Mouse (Mus musculus): ENCODE results near the gene Zfp592. TPM values are rescaled to one million over a fixed set of nuclear protein-coding genes. Genes with fewer than 3 reads are reported as not detected.
"Not testable (repeated sequence)": the region's sequence is repeated elsewhere in the genome, so short reads cannot be mapped to it uniquely, and the experiment has no call there.

Gene Zfp592
- 19.9 and 20.4 TPM in 2 replicates for polyA plus RNA-seq (2012; rRNA removed)

- peak; percentile 81 for DNase-seq (ENCODE audit: low read depth)
- TF ChIP-seq CTCF (IDR thresholded peaks at IDR 0.05; ENCODE audit: borderline replicate concordance, extremely low read depth, insufficient read depth, insufficient read length) (no peak; the same call in 1 of the 2 replicates), POLR2A (IDR thresholded peaks at IDR 0.05; ENCODE audit: borderline replicate concordance, extremely low read depth, insufficient read depth, insufficient read length, poor library complexity, severe bottlenecking) (peak; percentile 61)
These were observed at the start of gene Zfp592 for GRCm38 (mm10) chr7:80992980-80993833. TSS of gene Zfp592 (plus strand) at chr7:80993681.

GRCm38 (mm10) chr7:80947445-80948350 lies 45.8 kb upstream of the Zfp592 start, which contains the start of gene Sec11a:
TSS of gene Sec11a (minus strand) at chr7:80947780.
- peak; percentile 78; the same call in 1 of the 2 replicates for TF ChIP-seq POLR2A (IDR thresholded peaks at IDR 0.05; ENCODE audit: borderline replicate concordance, extremely low read depth, insufficient read depth, insufficient read length, poor library complexity, severe bottlenecking)
- TF ChIP-seq CTCF (IDR thresholded peaks at IDR 0.05; ENCODE audit: borderline replicate concordance, extremely low read depth, insufficient read depth, insufficient read length): no peak
- DNase-seq (ENCODE audit: low read depth): peak; percentile 98

- TF ChIP-seq CTCF (IDR thresholded peaks at IDR 0.05; ENCODE audit: borderline replicate concordance, extremely low read depth, insufficient read depth, insufficient read length) (no peak), POLR2A (IDR thresholded peaks at IDR 0.05; ENCODE audit: borderline replicate concordance, extremely low read depth, insufficient read depth, insufficient read length, poor library complexity, severe bottlenecking) (no peak)
- no peak for DNase-seq (ENCODE audit: low read depth)
These were observed 42.0 kb upstream of the Zfp592 start for GRCm38 (mm10) chr7:80951461-80951860.

DNA sequence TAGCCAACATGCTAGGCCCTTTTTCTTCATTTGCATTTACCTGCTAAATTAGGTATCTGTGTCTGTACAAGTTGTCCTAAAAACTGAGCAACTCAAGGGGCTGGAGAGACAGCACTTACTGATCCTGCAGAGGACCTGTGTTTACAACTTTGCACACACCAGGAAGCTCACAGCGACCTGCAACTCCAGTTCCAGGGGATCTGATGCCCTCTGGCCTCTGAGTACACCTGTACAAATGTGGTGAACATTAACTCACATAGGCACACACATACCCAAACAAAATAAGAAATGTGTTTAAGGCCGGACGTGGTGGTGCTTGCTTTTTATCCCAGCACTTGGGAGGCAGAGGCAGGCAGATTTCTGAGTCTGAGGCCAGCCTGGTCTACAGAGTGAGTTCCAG lies 41.3 kb upstream of the Zfp592 start:
- TF ChIP-seq CTCF (IDR thresholded peaks at IDR 0.05; ENCODE audit: borderline replicate concordance, extremely low read depth, insufficient read depth, insufficient read length) (no peak), POLR2A (IDR thresholded peaks at IDR 0.05; ENCODE audit: borderline replicate concordance, extremely low read depth, insufficient read depth, insufficient read length, poor library complexity, severe bottlenecking) (no peak)
- DNase-seq (ENCODE audit: low read depth): no peak

DNA sequence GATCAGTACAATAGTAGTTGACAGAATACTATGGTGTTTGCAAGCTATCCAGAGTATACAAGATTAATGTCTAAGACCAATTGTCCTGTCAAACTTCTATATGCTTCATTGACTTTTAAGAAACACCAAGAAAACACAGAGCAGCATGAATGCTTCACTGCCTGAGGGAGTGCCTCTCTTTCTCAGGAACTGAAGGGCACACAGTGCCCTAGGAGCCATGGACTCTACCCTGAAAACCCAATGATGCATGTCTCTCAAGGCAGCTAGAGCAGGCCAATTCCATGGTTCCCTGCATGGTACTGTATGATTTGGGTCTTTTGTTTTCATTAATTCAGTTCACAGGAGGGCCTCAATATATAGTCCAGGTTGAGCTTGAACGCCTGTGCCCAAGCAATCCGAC lies 39.2 kb upstream of the Zfp592 start:
- TF ChIP-seq CTCF (IDR thresholded peaks at IDR 0.05; ENCODE audit: borderline replicate concordance, extremely low read depth, insufficient read depth, insufficient read length): no peak
- no peak for TF ChIP-seq POLR2A (IDR thresholded peaks at IDR 0.05; ENCODE audit: borderline replicate concordance, extremely low read depth, insufficient read depth, insufficient read length, poor library complexity, severe bottlenecking)
- no peak for DNase-seq (ENCODE audit: low read depth)

DNA sequence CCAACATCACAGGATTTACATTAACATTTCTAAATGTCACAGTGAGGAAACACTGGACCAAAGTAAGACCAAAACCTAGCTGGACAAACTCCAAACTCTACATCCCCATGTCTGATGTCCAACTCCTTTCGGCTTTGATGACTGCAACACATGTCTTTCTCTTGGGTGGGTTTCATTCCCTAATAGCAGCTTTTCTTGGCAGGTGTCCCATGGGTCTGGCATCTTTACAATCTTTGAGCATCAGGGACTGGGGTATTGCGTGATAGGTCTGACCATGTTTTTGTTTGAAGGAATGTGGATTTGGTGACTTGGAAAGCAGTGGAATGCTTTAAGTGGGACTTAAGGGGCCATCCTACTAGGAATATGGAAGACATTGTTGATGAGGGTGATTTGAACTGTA lies 36.6 kb upstream of the Zfp592 start:
- TF ChIP-seq POLR2A (IDR thresholded peaks at IDR 0.05; ENCODE audit: borderline replicate concordance, extremely low read depth, insufficient read depth, insufficient read length, poor library complexity, severe bottlenecking): no peak
- TF ChIP-seq CTCF (IDR thresholded peaks at IDR 0.05; ENCODE audit: borderline replicate concordance, extremely low read depth, insufficient read depth, insufficient read length): no peak

DNA sequence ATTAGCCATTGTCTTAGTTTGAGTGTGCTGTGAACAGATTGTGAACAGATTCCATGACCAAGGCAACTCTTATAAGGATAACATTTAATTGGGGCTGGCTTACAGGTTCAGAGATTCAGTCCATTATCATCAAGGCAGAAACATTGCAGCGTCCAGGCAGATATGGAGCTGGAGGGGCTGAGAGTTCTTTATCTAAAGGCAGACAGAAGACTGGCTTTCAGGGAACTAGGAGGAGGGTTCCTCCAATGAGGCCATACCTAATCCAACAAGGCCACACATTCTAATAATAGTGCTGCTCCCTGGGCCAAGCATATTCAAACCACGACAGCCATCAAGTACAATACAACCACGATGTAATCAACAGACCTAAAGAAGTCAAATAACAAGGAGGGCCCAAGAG lies 34.5 kb upstream of the Zfp592 start:
- DNase-seq (ENCODE audit: low read depth): no peak
- TF ChIP-seq CTCF (IDR thresholded peaks at IDR 0.05; ENCODE audit: borderline replicate concordance, extremely low read depth, insufficient read depth, insufficient read length) (no peak), POLR2A (IDR thresholded peaks at IDR 0.05; ENCODE audit: borderline replicate concordance, extremely low read depth, insufficient read depth, insufficient read length, poor library complexity, severe bottlenecking) (no peak)

More for the DNA sequence above, 36.6 kb upstream of the Zfp592 start:
- no peak for DNase-seq (ENCODE audit: low read depth)

DNA sequence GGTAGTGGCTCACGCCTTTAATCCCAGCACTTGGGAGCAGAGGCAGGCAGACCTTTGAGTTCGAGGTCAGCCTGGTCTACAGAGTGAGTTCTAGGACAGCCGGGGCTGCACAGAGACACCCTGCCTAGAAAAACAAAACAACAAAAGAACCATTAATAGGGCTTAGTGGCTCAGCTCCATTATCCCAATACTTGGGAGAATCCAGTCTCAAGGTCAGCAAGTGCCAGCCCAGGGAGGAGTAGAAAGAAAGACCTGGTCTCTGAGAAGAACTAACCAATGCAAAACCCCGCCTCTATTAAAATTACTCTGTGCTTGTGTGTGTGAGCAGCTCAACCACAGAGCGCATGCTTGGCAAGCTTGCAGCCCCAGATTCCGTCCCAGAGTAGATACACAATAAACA lies 30.7 kb upstream of the Zfp592 start:
- TF ChIP-seq POLR2A (IDR thresholded peaks at IDR 0.05; ENCODE audit: borderline replicate concordance, extremely low read depth, insufficient read depth, insufficient read length, poor library complexity, severe bottlenecking) (no peak), CTCF (IDR thresholded peaks at IDR 0.05; ENCODE audit: borderline replicate concordance, extremely low read depth, insufficient read depth, insufficient read length) (no peak)

GRCm38 (mm10) chr7:80970913-80971312 lies 22.6 kb upstream of the Zfp592 start:
- DNase-seq (ENCODE audit: low read depth): no peak
- TF ChIP-seq POLR2A (IDR thresholded peaks at IDR 0.05; ENCODE audit: borderline replicate concordance, extremely low read depth, insufficient read depth, insufficient read length, poor library complexity, severe bottlenecking) (no peak), CTCF (IDR thresholded peaks at IDR 0.05; ENCODE audit: borderline replicate concordance, extremely low read depth, insufficient read depth, insufficient read length) (no peak)

More for the DNA sequence above, 30.7 kb upstream of the Zfp592 start:
- DNase-seq (ENCODE audit: low read depth): no peak

DNA sequence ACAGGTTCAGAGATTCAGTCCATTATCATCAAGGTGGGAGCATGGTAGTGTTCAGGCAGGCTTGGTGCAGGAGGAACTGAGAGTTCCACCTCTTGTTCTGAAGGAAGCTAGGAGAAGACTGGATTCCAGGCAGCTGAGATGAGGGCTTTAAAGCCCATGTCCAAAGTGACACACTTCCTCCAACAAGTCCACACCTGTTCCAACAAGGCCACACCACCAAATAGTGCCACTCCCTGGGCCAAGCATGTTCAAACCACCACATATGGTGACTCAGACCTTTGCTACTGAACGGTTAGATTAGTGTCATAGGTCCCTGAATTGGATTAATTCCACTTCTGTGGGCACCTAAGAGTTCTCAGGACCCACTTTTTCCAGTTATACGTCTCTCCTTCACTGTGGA lies 22.1 kb upstream of the Zfp592 start:
- TF ChIP-seq CTCF (IDR thresholded peaks at IDR 0.05; ENCODE audit: borderline replicate concordance, extremely low read depth, insufficient read depth, insufficient read length): no peak
- TF ChIP-seq POLR2A (IDR thresholded peaks at IDR 0.05; ENCODE audit: borderline replicate concordance, extremely low read depth, insufficient read depth, insufficient read length, poor library complexity, severe bottlenecking): no peak
- no peak for DNase-seq (ENCODE audit: low read depth)

- TF ChIP-seq CTCF (IDR thresholded peaks at IDR 0.05; ENCODE audit: borderline replicate concordance, extremely low read depth, insufficient read depth, insufficient read length) (no peak), POLR2A (IDR thresholded peaks at IDR 0.05; ENCODE audit: borderline replicate concordance, extremely low read depth, insufficient read depth, insufficient read length, poor library complexity, severe bottlenecking) (no peak)
- no peak for DNase-seq (ENCODE audit: low read depth)
These were observed 21.4 kb upstream of the Zfp592 start for GRCm38 (mm10) chr7:80972082-80972481.

DNA sequence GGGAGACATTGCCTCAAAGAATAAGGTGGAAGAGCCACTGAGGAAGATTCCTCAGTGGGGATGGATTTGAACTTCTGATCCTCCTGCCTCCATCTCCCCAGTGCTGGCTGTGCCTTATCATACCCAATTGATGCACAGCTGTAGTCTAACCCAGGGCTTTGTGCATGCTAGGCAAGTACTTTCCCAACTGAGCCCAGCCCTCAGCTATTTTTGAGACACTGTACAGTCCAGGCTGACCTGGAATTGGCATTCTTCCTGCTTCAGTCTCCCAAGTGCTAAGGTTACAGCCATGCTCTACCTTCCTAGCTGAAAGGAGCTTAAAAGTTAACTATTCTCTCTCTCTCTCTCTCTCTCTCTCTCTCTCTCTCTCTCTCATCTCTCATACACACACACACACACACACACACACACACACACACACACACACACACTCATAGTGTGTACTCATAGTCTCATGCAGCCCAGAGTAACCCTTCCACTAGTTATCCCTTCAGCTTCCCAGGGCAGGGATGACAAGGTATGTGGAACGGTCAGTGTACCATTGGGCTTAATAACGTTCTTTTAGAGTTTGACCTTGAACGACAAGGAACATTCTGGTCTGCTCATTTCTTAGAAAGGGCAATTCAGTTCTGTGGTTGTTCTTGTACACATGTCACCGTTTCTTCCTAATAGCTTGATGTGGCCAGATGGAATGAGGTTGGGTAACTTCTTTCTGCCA lies 20.4 kb upstream of the Zfp592 start:
- DNase-seq (ENCODE audit: low read depth): not testable (repeated sequence)

GRCm38 (mm10) chr7:80973638-80974015 lies 19.9 kb upstream of the Zfp592 start:
- DNase-seq (ENCODE audit: low read depth): not testable (repeated sequence)
